Mouse (Mus musculus) frontal cortex, postnatal 25 days (tissue): ENCODE data around the gene Taf15.
"Not testable (repeated sequence)": the region's sequence is repeated elsewhere in the genome, so short reads cannot be mapped to it uniquely, and the experiment has no call there.

Source experiments
- DNase-seq, 2 experiments: peaks; one replicate each; pipeline ENCODE4 v3.0.0; 2022; ENCODE audit warnings: low spot score in 2 of 2

Taf15 gene

GRCm38 (mm10) chr11:83538705-83539314, 65.9 kb downstream of the Taf15 start:
- no peak for DNase-seq

- DNase-seq, result no peak
These were observed 68.0 kb downstream of the Taf15 start for GRCm38 (mm10) chr11:83540931-83541330.

- DNase-seq, result no peak
These were observed 68.5 kb downstream of the Taf15 start for GRCm38 (mm10) chr11:83541415-83541814.

- DNase-seq, result no peak
These were observed 71.3 kb downstream of the Taf15 start for GRCm38 (mm10) chr11:83544214-83544613.

GRCm38 (mm10) chr11:83550186-83550632, 77.3 kb downstream of the Taf15 start:
- DNase-seq, result no peak

GRCm38 (mm10) chr11:83551037-83551436, 78.2 kb downstream of the Taf15 start:
- DNase-seq, result not testable (repeated sequence)

- DNase-seq, result no peak
These were observed 78.8 kb downstream of the Taf15 start for GRCm38 (mm10) chr11:83551668-83552067.
